11 mouse cellular contexts compared by ENCODE assay signal in the genomic region with DNA sequence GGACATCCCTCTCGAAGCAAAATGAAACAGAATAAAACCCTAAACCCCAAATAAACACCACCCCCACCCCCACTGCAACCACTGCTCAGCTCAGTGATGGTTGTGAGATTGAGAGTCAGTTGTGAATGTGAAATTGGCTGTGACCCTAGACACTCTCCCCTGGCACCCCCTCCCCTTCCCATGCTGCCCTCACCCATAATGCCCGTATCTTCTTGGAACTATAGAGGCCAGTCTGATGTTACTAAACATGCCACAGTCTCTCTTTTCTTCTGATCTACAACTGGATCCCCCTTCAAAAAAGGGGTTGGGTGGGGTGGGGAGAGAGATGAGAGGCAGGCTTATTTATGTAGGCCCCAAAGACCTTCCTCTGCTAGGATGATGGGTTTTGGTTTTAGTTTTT.
A peak's percentile ranks its signal among the peaks of the same experiment; 100 is the strongest.
DNase-seq lines count a peak whose midpoint lies in the region; ATAC-seq lines count a peak whose summit lies in the region.
"Had no signal": no experiment of that assay in that cellular context is flagged by ENCODE, and none has a peak within 500 bp of the region (broad histone marks: within the 10 kb centered on the region; RNA-seq: fewer than 3 reads in every experiment).

No protein-coding gene starts in this region.

- no peak overlapping the region for H3K4me3 ChIP-seq in kidney, embryonic 14.5 days (ENCODE audit: low read length)
- no peak overlapping the region for H3K4me3 ChIP-seq in forebrain, embryonic 12.5 days (replicated peaks)
- H3K4me3 ChIP-seq in intestine, embryonic 16.5 days (ENCODE audit: low read length), result no peak overlapping the region
- peak overlapping the region; percentile 95; the same call in 1 of the 2 replicates for H3K4me3 ChIP-seq in midbrain, embryonic 16.5 days (ENCODE audit: low read depth, low read length)

- 57% methylated on average over 2 of the region's 2 CpGs for WGBS in kidney, embryonic 14.5 days
- WGBS in forebrain, embryonic 12.5 days, result 25% methylated on average over 2 of the region's 2 CpGs
- 48% methylated on average over 2 of the region's 2 CpGs for WGBS in intestine, embryonic 16.5 days
- WGBS in midbrain, embryonic 16.5 days, result 17% methylated on average over 2 of the region's 2 CpGs

- H3K4me2 ChIP-seq in kidney, embryonic 14.5 days (replicated peaks; ENCODE audit: low read depth, low read length), result no peak overlapping the region
- H3K4me2 ChIP-seq in forebrain, embryonic 12.5 days, result peak overlapping the region; percentile 75
- no peak overlapping the region for H3K4me2 ChIP-seq in intestine, embryonic 16.5 days (ENCODE audit: low read depth, low read length)
- H3K4me2 ChIP-seq in midbrain, embryonic 16.5 days (ENCODE audit: low read length), result peak overlapping the region; percentile 96

- no peak for ATAC-seq in kidney, embryonic 14.5 days (ENCODE audit: low FRiP score, low TSS enrichment)
- no peak for ATAC-seq in forebrain, embryonic 12.5 days (ENCODE audit: low FRiP score)
- ATAC-seq in intestine, embryonic 16.5 days, result no peak
- ATAC-seq in midbrain, embryonic 16.5 days, result no peak

- no peak for DNase-seq in kidney, postnatal 4 days
- DNase-seq in thymus, postnatal 4 days, result no peak
- no peak for DNase-seq in gastrocnemius, postnatal 10 days
- no peak for DNase-seq in cerebellum, adult 11-12 months
- DNase-seq: adrenal gland, postnatal 14 days; lung, postnatal 36 days; thymus, adult 2 months had no signal

- no peaks in the 10 kb centered on the region for H3K9me3 ChIP-seq in kidney, embryonic 14.5 days (ENCODE audit: control insufficient read depth, low read length)
- H3K9me3 ChIP-seq in forebrain, embryonic 12.5 days, result no peaks in the 10 kb centered on the region
- no peaks in the 10 kb centered on the region for H3K9me3 ChIP-seq in intestine, embryonic 16.5 days (ENCODE audit: control insufficient read depth, low read length)
- H3K9me3 ChIP-seq in midbrain, embryonic 16.5 days (replicated peaks; ENCODE audit: control insufficient read depth, low read length, poor library complexity, severe bottlenecking), result no peaks in the 10 kb centered on the region

- no peaks in the 10 kb centered on the region for H3K36me3 ChIP-seq in kidney, embryonic 14.5 days (ENCODE audit: control insufficient read depth, insufficient read depth, low read length)
- H3K36me3 ChIP-seq in forebrain, embryonic 12.5 days (replicated peaks), result no peaks in the 10 kb centered on the region
- no peaks in the 10 kb centered on the region for H3K36me3 ChIP-seq in intestine, embryonic 16.5 days (ENCODE audit: control insufficient read depth, insufficient read depth, low read length)
- no peaks in the 10 kb centered on the region for H3K36me3 ChIP-seq in midbrain, embryonic 16.5 days (ENCODE audit: control insufficient read depth, insufficient read depth, low read length)

- H3K27me3 ChIP-seq in kidney, embryonic 14.5 days (ENCODE audit: control insufficient read depth, insufficient read depth, low read length), result no peaks in the 10 kb centered on the region
- peaks cover 25% of the 10 kb centered on the region for H3K27me3 ChIP-seq in forebrain, embryonic 12.5 days
- no peaks in the 10 kb centered on the region for H3K27me3 ChIP-seq in intestine, embryonic 16.5 days (replicated peaks; ENCODE audit: control insufficient read depth, insufficient read depth, low read length)
- H3K27me3 ChIP-seq in midbrain, embryonic 16.5 days (ENCODE audit: control insufficient read depth, insufficient read depth, low read depth, low read length), result no peaks in the 10 kb centered on the region

- peak overlapping the region; percentile 6; the same call in 1 of the 2 replicates for H3K27ac ChIP-seq in kidney, embryonic 14.5 days (ENCODE audit: low read depth, low read length)
- peak overlapping the region; percentile 57 for H3K27ac ChIP-seq in forebrain, embryonic 12.5 days
- 0 out of 2 replicates have a peak overlapping the region, but pooled peaks have one; percentile 18 for H3K27ac ChIP-seq in intestine, embryonic 16.5 days (ENCODE audit: low read length)
- peak overlapping the region; percentile 100 for H3K27ac ChIP-seq in midbrain, embryonic 16.5 days (ENCODE audit: low read length)

- no peak overlapping the region for H3K9ac ChIP-seq in kidney, embryonic 14.5 days (ENCODE audit: low read depth, low read length)
- peak overlapping the region; percentile 33; the same call in 1 of the 2 replicates for H3K9ac ChIP-seq in forebrain, embryonic 12.5 days
- 0 out of 2 replicates have a peak overlapping the region, but pooled peaks have one; percentile 33 for H3K9ac ChIP-seq in intestine, embryonic 16.5 days (ENCODE audit: low read depth, low read length)
- H3K9ac ChIP-seq in midbrain, embryonic 16.5 days (ENCODE audit: low read depth, low read length), result peak overlapping the region; percentile 100

- peaks cover 79% of the 10 kb centered on the region for H3K4me1 ChIP-seq in kidney, embryonic 14.5 days (ENCODE audit: control insufficient read depth, insufficient read depth, low read length)
- peaks cover 88% of the 10 kb centered on the region for H3K4me1 ChIP-seq in forebrain, embryonic 12.5 days
- peaks cover 73% of the 10 kb centered on the region for H3K4me1 ChIP-seq in intestine, embryonic 16.5 days (ENCODE audit: control insufficient read depth, insufficient read depth, low read length)
- H3K4me1 ChIP-seq in midbrain, embryonic 16.5 days (ENCODE audit: control insufficient read depth, insufficient read depth, low read length), result peaks cover 56% of the 10 kb centered on the region

Comparison
In these comparisons a context has a peak if more than half of its experiments do, and no peak if none do; other contexts are left out.
1. H3K27ac ChIP-seq: peak in every context shown above with its lines; median percentile 100 in midbrain, embryonic 16.5 days; 57 in forebrain, embryonic 12.5 days; 18 in intestine, embryonic 16.5 days; 6 in kidney, embryonic 14.5 days.
2. H3K4me2 ChIP-seq: peak in forebrain, embryonic 12.5 days (single experiment) and midbrain, embryonic 16.5 days (single experiment); none in kidney, embryonic 14.5 days (single experiment) and intestine, embryonic 16.5 days (single experiment).